Mouse (Mus musculus) kidney, adult 2 months (tissue): ENCODE results near the gene Ap3b1. TPM values are rescaled to one million over a fixed set of nuclear protein-coding genes. Genes with fewer than 3 reads are reported as not detected.
A peak's percentile ranks its signal among the peaks of the same experiment; 100 is the strongest.

ENCODE experiments used
- DNase-seq: peaks from one replicate; pipeline ENCODE4 v3.0.0; 2021
- H3K27ac ChIP-seq: fragments of 200-500 bp; 2 replicates; pipeline ENCODE4 v1.5.1; 2012; ENCODE audit warnings: low read depth, low read length, control low read depth, inconsistent platforms; ENCODE audit not compliant: insufficient read depth
- H3K27me3 ChIP-seq: fragments of 200-500 bp; replicated peaks from 2 replicates; pipeline ENCODE4 v1.6.1; 2012; ENCODE audit warnings: mild to moderate bottlenecking, moderate library complexity, low read length, inconsistent platforms; ENCODE audit not compliant: control insufficient read depth, insufficient read depth
- H3K36me3 ChIP-seq: fragments of 200-500 bp; 2 replicates; pipeline ENCODE4 v1.6.1; 2012; ENCODE audit warnings: mild to moderate bottlenecking, moderate library complexity, low read length, inconsistent platforms; ENCODE audit not compliant: control insufficient read depth, insufficient read depth
- H3K4me1 ChIP-seq: fragments of 200-500 bp; 2 replicates; pipeline ENCODE4 v1.6.1; 2011; ENCODE audit warnings: low read length; ENCODE audit not compliant: control insufficient read depth, insufficient read depth
- H3K4me3 ChIP-seq: fragments of 200-500 bp; 2 replicates; pipeline ENCODE4 v1.5.1; 2011; ENCODE audit warnings: mild to moderate bottlenecking, low read depth, low read length, control low read depth; ENCODE audit not compliant: insufficient read depth
- CTCF ChIP-seq: fragments of 200-500 bp; conservative IDR thresholded peaks from 2 replicates; pipeline ENCODE4 v1.5.1; 2011; ENCODE audit warnings: low read depth, mild to moderate bottlenecking, control low read depth, low read length, moderate library complexity, mixed read lengths; ENCODE audit not compliant: insufficient read depth, insufficient read length
- POLR2A ChIP-seq: fragments of 200-500 bp; IDR thresholded peaks from one replicate; pipeline ENCODE4 v1.6.1; 2011; ENCODE audit warnings: low read depth, low read length, control low read depth
- WGBS: fragments of 180-500 bp; shearing (Covaris S2); methylation state at CpG from one replicate; pipeline ENCODE4 v1.1.7; 2018; 5-methylcytosine and 5-hydroxymethylcytosine counted together
- polyA plus RNA-seq: library from polyadenylated mRNA; depleted of rRNA; stranded (reverse); fragments of >200 nt; gene quantifications from 2 replicates; pipeline ENCODE4 v1.2.3, GENCODE M21; 2012

The Ap3b1 gene
- polyA plus RNA-seq, 1 experiment: 49.4 TPM

- Histone ChIP-seq H3K4me1 (no peaks in the 10 kb centered on the region), H3K4me3 (no peak overlapping the region), H3K36me3 (peaks cover 5% of the 10 kb centered on the region; the same call in 1 of the 2 replicates), H3K27ac (no peak overlapping the region), H3K27me3 (no peaks in the 10 kb centered on the region)
- 83% methylated on average over 5 of the region's 5 CpGs for WGBS
- TF ChIP-seq CTCF: no peak
- TF ChIP-seq POLR2A: no peak
- DNase-seq: no peak
Observed at GRCm38 (mm10) chr13:94423600-94423999, 64.8 kb downstream of the Ap3b1 start.

GRCm38 (mm10) chr13:94429567-94429966 lies 70.8 kb downstream of the Ap3b1 start:
- no peak overlapping the region for H3K27ac ChIP-seq
- no peak for DNase-seq
- TF ChIP-seq POLR2A (no peak), CTCF (no peak)
- no peaks in the 10 kb centered on the region for H3K4me1 ChIP-seq
- peaks cover 3% of the 10 kb centered on the region; the same call in 1 of the 2 replicates for H3K36me3 ChIP-seq
- H3K27me3 ChIP-seq: no peaks in the 10 kb centered on the region
- WGBS: 86% methylated on average over 2 of the region's 2 CpGs
- H3K4me3 ChIP-seq: no peak overlapping the region

DNA sequence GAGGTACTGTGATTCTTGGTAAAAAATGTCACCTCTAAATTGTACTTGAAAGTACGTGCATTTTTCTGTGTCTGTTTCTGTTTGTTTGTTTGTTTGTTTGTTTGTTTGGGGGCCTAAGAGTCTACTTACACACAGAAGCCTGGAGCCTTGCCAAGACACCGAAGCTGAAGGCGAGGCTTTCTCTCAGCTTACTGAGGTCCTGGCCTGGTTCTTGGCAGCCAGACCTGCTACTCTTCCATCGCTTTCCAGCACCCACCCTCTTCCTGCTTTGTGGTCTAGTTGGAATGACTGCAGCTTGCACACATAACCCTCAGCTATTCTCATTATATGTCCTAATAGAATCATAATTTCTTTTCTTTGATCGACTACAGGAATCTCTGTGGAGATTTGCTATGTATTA lies 80.6 kb downstream of the Ap3b1 start:
- H3K4me3 ChIP-seq: no peak overlapping the region

GRCm38 (mm10) chr13:94441199-94441598 lies 82.4 kb downstream of the Ap3b1 start:
- Histone ChIP-seq H3K27me3 (no peaks in the 10 kb centered on the region), H3K36me3 (peaks cover 2% of the 10 kb centered on the region; the same call in 1 of the 2 replicates), H3K4me3 (no peak overlapping the region), H3K4me1 (no peaks in the 10 kb centered on the region), H3K27ac (no peak overlapping the region)
- TF ChIP-seq POLR2A: no peak
- no peak for TF ChIP-seq CTCF
- WGBS: 62% methylated on average over 4 of the region's 4 CpGs
- peak; percentile 36 for DNase-seq

More for the DNA sequence above, 80.6 kb downstream of the Ap3b1 start:
- Histone ChIP-seq H3K27me3 (no peaks in the 10 kb centered on the region), H3K36me3 (no peaks in the 10 kb centered on the region), H3K4me1 (no peaks in the 10 kb centered on the region), H3K27ac (no peak overlapping the region)
- WGBS: 48% methylated on average over 5 of the region's 5 CpGs
- no peak for TF ChIP-seq CTCF
- no peak for TF ChIP-seq POLR2A
- peak; percentile 32 for DNase-seq

- Histone ChIP-seq H3K36me3 (peaks cover 4% of the 10 kb centered on the region), H3K27me3 (no peaks in the 10 kb centered on the region), H3K4me1 (no peaks in the 10 kb centered on the region), H3K4me3 (no peak overlapping the region), H3K27ac (no peak overlapping the region)
- no peak for TF ChIP-seq POLR2A
- no peak for TF ChIP-seq CTCF
- WGBS: 81% methylated on average over 3 of the region's 3 CpGs
- DNase-seq: no peak
Observed at GRCm38 (mm10) chr13:94443411-94443810, 84.7 kb downstream of the Ap3b1 start.

- TF ChIP-seq CTCF (no peak), POLR2A (no peak)
- Histone ChIP-seq H3K36me3 (peaks cover 4% of the 10 kb centered on the region), H3K27me3 (no peaks in the 10 kb centered on the region), H3K4me3 (no peak overlapping the region), H3K27ac (no peak overlapping the region), H3K4me1 (no peaks in the 10 kb centered on the region)
- no peak for DNase-seq
- 88% methylated on average over 5 of the region's 5 CpGs for WGBS
Observed at GRCm38 (mm10) chr13:94445103-94445502, 86.3 kb downstream of the Ap3b1 start.

DNA sequence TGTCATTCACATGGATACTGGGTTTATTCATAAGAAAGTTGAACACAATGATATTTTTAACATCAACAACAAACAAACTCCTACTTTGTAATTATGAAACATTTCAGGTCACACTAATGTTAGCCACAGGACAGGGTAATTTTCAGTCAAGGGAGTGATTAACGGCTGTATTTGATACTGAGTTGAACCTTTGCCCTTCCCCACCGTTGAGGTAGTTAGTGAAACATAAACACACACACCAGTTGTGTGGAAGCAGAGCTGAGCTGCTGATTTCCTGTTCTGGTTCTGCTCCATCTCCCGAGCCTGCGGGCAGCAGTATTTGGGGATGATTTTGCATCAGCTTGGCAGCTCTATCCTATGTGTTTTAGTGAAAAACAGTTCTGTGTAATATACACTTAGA lies 88.2 kb downstream of the Ap3b1 start:
- no peak overlapping the region for H3K4me3 ChIP-seq
- no peak for TF ChIP-seq POLR2A
- TF ChIP-seq CTCF: no peak
- peaks cover 4% of the 10 kb centered on the region for H3K36me3 ChIP-seq
- no peaks in the 10 kb centered on the region for H3K4me1 ChIP-seq
- no peaks in the 10 kb centered on the region for H3K27me3 ChIP-seq
- no peak for DNase-seq
- H3K27ac ChIP-seq: no peak overlapping the region
- WGBS: 35% methylated on average over 4 of the region's 4 CpGs
